Mouse (Mus musculus) liver, adult (tissue): Measurements from ENCODE around the gene H2-Ke6.

ENCODE experiments used
- GATA4 ChIP-seq: IDR thresholded peaks from 2 replicates; pipeline ENCODE4 v1.6.1; 2014; ENCODE audit warnings: mild to moderate bottlenecking, low read length; ENCODE audit not compliant: insufficient replicate concordance

Gene H2-Ke6

DNA sequence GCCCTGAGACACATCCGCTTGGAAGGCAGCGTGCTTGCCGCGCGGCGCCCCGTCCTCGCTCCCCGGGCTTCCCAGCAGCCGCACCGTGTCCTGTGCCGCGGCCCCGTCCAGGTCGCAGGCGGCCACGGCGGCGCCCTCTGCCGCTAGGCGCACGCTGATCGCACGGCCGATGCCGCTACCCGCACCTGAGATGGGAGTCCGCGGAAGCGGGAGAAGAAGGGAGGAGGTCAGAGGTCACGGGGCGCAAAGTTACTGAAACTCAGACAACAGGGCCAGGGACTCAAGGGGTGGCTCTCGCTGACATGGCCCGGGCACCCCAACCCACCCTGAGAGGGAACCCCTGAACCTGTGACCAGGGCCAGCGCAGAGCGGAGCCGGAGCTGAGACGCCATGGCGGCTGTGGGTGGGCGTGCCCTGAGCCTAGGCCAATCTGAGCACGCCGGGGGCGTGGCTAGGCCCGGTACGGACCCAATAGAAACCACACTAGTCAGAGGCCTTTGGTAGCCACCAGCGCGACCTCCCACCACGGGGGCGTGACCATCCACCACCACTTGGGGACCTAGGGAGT, at the start of gene H2-Ke6:
TSS of gene H2-Ke6 (minus strand) at position 405 of the 568 bp plus-strand sequence.
- TF ChIP-seq GATA4, result no peak

DNA sequence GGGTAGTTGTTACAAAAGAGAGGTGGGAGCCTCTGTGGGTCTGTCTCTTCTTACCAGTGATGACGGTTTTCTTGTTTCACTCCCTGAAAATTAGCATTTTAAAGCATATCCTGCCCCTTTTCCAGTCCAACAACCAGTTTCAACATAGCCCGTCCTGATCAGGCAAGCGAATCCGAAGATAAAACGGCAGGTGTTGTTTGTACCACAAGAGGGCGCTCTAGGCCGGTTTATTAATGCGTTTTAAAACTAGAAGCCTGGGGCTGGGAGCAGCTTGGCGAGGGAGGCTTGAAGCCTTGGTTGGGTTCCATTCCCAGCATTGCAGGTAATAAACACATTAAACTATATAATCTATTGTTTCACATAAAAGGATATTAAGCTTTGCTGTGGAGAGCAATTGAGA, 49.7 kb upstream of the H2-Ke6 start:
- TF ChIP-seq GATA4, result no peak

DNA sequence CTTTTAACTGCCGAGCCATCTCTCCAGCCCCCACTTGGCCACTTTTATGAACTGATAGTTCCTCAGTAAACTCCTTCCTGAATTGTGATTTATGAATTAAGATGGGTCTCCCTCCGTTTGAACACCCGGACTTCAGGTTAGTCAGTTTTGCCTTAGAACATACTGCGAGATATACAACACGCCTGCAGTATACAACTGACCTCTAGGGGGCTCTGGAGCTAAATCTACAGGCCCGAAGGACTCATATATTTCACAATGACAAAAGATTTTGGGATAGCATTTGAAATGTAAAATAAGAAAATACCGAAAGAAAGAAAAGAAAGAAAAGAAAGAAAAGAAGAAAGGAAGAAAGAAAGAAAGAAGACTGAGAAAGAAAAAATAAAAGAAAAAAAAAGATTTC, 47.4 kb upstream of the H2-Ke6 start:
- TF ChIP-seq GATA4, result no peak

DNA sequence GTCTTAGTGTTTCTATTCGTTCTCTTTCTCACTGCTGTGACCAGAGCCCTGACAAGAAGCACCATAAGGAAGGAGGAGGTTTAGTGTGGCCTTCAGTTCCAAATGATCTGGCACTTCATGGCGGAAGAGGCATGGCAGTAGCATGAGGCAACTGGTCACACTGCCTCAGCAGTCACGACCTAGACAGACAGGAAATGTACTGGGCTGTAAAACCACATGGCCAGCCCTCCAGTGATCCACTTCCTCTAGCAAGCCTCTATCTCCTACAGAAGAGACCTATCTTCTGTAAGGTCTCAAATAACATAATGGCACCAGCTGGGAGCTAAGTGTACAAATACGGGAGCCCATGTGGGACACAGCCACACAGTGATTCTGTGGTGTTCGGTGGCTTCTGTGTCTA, 44.2 kb upstream of the H2-Ke6 start:
- TF ChIP-seq GATA4, result no peak

DNA sequence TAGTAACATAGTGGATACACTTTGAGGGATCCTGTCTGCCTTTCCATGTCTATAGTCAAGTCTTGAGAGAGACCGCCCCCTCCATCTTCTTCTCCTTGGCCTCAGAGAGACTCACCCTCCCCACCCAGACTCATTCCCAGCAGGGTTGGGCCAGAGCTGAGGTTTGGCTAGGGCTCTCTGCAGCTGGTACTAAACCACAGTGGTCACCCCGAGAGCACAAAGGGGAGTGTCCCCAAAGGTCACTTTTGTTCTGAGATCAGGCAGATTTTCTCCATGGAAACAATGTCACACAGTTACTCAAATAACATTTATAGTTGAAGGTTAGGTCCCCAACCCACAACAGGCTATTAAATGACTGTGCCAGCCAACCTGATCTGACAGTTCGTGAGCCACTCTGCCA, 41.0 kb upstream of the H2-Ke6 start:
- no peak for TF ChIP-seq GATA4

DNA sequence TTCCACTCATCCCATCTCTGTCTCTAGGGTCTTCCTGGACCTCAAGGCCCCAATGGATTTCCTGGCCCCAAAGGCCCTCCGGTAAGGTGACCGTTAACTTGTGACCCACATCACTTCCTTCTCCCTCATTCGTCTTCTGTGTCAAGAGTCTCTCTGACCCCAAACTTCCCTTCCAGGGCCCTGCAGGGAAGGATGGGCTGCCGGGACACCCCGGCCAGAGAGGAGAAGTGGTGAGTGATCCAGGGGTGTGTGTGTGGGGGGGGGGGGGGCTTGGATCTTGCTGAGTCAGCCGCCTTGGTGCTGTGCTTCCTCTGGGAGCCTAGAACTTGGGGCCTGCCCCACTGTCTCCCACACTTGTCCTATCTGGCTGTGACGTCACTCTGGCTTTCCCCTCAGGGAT, 29.4 kb upstream of the H2-Ke6 start:
- TF ChIP-seq GATA4, result no peak

DNA sequence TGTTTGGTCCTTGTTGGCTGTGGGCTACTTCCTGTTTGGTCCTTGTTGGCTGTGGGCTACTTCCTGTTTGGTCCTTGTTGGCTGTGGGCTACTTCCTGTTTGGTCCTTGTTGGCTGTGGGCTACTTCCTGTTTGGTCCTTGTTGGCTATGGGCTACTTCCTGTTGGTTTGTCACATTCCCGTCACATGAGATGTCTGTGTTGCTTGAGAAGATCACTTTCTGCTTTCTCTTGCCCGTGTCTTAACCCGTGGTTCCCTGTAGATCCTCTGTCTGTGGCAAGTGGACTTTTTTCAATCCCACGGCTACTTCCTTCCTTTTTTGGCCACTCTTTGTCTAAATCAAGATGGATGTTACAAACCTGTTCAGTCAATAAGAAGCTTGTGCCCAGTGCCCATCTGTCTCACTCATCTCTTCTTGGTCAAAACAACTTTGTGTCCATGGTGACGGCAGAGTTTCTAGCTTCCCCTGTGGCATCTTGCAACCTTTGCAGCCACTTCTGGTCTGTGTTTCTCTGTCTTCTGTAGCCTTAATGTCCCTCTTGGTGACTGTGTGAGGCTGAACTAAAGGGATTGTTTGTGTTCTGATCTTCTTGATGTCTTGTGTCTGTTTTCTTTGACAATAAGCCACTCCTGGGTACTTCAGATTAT, 19.7 kb upstream of the H2-Ke6 start:
- TF ChIP-seq GATA4, result no peak

DNA sequence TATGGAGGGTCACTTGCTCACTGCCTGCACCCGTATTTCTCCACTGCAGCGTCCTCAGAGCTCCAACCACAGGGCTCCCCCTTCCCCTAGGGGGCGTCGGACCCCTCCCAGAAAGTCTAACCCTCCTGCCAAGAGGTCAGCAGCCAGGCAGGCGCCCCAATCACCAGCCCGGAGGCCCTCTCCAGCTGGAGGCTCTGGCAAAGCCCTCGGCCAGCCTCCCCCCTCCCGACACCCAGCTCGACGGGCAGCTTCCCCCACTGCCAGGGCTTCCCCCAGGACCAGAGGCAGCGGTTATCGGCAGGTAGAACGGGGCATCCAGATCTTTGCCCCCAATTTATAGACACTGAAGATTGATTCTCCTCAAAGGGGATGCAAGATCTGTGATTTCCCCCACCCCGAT, 18.1 kb upstream of the H2-Ke6 start:
- TF ChIP-seq GATA4, result no peak

DNA sequence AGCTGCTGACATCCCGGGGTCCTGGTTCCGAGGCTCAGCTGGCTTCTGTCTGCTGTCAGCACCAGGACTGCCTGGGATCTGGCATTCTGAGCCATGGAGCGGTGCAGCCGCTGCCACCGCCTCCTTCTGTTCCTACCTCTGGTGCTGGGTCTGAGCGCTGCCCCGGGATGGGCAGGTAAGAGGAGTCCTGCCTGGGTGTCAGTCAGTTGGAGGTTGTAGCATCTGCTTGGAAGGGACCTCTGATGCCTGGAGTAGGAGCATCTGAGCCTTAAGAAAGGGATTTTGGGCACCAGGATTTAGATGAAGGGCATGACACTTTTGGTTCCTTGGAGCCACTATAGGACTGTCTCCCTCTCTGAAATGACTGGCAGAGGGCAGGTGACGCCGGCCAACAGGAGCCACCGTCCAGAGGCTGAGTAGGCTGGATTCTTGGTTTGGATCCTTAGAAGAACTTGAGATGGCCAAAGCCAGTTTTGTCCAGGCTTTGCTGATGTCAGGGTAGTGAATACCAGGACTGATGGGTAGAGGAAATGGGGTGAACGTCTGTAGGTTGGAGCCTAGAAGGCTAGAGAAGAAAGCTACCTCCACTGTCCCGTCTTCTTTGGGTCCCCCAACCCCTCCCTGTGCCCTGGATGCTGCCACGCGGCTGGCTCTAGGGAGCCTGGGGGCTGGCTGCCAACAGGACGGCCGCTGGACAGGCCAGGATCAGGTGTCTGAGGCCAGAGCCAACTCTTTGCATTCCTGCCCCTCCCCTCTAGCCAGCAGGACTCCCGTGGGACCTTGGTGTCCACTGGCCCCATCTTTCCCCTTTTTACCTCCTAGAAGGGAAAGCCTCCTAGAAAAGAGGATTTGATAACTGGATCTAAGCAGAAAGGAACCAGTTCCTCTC, 11.9 kb upstream of the H2-Ke6 start:
- TF ChIP-seq GATA4, result no peak

DNA sequence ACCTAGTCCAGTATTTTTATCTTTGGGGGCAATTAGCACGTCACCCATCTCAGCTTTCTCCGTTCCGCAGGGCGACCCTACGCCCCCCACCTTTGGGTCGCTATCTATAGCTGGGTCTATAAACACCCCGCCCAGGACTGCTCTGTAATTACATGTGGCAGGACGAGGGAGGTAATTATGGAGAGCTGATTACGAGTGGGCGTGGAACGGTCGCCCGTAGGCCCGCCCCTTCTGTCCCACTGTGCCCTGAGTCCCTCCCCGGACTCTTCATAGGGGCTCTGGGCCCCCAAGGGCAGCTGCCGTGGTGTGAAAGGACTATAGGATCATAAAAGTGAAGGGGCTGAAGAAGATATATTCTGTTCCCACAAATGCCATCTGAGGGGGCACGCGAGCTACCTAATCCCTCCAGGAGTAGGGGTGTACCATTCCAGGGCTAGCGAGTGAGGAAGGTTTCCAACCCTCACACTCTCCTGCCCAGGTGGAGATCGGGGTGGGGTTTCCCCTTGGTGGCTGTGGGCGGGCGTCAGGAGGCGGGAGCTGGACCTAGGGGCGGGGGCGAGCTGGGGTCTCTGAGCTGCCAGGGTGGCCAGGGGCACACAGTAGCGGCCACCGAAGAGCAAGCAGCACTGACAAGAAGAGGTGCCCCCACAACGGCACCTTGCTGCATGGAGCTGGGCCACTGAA, 11.2 kb upstream of the H2-Ke6 start, which contains the start of gene Col11a2:
TSS of gene Col11a2 (plus strand) at position 560 of the 684 bp plus-strand sequence.
- no peak for TF ChIP-seq GATA4

DNA sequence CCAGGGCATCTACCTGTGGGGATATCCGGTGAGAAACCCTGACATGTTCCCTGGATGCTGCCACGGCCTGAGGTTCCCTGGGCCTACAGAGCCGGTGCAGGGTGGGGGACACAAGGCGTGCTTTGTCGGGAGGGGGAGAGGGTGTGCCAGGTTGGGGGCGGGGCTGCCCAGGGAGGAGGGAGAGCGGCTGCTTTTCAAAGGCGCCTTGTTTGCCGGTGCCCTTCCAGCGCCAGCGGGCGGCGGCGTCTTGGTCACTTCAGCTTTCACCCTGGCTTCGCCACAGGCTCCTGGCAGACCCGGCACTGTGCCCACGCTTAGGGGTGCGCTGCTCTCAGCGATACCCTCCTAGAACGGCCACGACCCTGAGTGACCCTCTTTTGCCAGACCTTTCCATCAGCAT, 10.6 kb upstream of the H2-Ke6 start:
- TF ChIP-seq GATA4, result no peak

DNA sequence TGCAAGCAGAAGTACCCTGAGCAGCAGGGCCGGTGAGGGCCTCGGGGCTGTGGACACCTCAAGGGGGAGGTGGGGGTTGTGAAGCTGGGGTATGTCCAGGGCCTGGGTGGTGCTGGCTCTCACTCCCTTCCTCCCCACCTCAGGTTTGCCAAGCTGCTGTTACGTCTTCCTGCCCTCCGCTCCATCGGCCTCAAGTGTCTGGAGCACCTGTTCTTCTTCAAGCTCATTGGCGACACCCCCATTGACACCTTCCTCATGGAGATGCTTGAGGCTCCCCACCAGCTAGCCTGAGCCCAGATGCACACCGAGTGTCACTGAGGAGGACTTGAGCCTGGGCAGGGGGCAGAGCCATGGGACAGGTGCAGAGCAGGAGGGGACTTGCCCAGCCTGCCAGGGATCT, 9.4 kb upstream of the H2-Ke6 start:
- no peak for TF ChIP-seq GATA4

DNA sequence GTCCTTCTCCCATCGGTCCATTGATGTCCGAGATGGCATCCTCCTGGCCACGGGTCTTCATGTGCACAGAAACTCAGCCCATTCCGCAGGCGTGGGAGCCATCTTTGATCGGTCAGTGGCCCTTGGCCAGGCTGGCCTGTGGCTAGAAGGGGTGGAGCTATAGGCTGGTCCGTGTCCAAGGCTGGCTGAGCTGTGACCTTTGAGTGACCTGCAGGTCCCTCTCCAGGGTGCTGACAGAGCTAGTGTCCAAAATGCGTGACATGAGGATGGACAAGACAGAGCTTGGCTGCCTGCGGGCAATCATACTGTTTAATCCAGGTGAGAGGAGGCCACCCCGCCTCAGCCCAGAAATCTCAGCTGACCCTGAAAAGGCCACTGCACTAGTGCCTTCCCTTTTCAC, 8.8 kb upstream of the H2-Ke6 start:
- no peak for TF ChIP-seq GATA4

DNA sequence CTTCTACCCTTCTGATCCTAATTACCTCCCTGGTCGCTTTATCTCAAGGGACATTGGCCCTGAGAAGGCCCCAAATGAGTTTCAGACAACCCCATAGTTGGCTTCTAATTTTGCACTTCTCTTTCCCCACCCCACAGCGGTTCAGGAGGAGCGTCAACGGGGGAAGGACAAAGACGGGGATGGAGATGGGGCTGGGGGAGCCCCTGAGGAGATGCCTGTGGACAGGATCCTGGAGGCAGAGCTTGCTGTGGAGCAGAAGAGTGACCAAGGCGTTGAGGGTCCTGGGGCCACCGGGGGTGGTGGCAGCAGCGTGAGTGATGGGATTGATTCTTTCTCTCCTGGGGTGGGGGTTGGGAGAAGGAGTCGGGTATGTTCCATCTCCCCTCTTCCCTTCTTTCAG, 7.7 kb upstream of the H2-Ke6 start:
- TF ChIP-seq GATA4, result no peak

DNA sequence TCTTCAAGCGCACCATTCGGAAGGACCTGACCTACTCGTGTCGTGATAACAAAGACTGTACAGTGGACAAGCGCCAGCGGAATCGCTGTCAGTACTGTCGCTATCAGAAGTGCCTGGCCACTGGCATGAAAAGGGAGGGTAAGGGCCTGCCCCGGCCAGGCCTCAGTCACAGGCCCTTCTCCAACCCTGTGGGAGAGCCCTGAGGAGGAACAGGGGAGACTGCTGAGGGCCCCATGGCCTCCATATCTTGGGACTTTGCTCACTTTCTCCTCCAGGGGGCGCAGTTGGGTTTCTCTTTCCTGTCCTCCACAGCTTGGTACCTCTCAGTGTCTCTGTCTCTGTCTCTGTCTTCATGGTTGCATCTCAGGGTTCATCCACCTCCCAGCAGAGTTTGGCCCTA, 6.2 kb upstream of the H2-Ke6 start:
- TF ChIP-seq GATA4, result no peak

DNA sequence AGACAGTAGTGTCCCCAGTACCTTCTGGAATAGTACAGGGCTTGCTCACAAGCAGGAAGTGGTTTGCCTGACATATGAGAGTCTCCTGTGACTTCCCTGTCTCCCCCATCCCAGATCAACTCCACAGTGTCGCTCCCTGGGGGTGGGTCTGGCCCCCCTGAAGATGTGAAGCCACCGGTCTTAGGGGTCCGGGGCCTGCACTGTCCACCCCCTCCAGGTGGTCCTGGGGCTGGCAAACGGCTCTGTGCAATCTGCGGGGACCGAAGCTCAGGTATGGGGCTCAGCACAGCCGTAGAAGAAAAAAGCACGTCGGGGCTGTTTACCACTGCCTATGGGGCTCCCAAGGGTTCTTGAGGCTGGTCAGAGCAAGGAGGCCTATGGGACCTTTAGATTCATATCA, 5.6 kb upstream of the H2-Ke6 start:
- TF ChIP-seq GATA4, result no peak
